Mouse (Mus musculus) heart, adult 2 months (tissue): ENCODE data around the gene Rpap1. TPM values are rescaled to one million over a fixed set of nuclear protein-coding genes. Genes with fewer than 3 reads are reported as not detected.

ENCODE experiments used
- DNase-seq, 2 experiments: peaks; one replicate each; pipeline ENCODE4 v3.0.0; 2021
- H3K27ac ChIP-seq: fragments of 200-600 bp; 2 replicates; pipeline ENCODE4 v1.8.1; 2022
- H3K27me3 ChIP-seq: fragments of 200-500 bp; 2 replicates; pipeline ENCODE4 v1.6.1; 2012; ENCODE audit warnings: mild to moderate bottlenecking, low read length, inconsistent platforms, mixed read lengths; ENCODE audit not compliant: control insufficient read depth, insufficient read depth
- H3K36me3 ChIP-seq: fragments of 200-500 bp; 2 replicates; pipeline ENCODE4 v1.6.1; 2012; ENCODE audit warnings: low read length, inconsistent platforms; ENCODE audit not compliant: control insufficient read depth, insufficient read depth
- H3K4me1 ChIP-seq: fragments of 200-500 bp; 2 replicates; pipeline ENCODE4 v1.6.1; 2011; ENCODE audit warnings: low read length; ENCODE audit not compliant: control insufficient read depth, insufficient read depth
- H3K4me3 ChIP-seq: fragments of 200-600 bp; 2 replicates; pipeline ENCODE4 v1.8.1; 2022
- H3K79me2 ChIP-seq: fragments of 200-500 bp; replicated peaks from 2 replicates; pipeline ENCODE4 v1.6.1; 2012; ENCODE audit warnings: mild to moderate bottlenecking, inconsistent platforms, low read length, moderate library complexity, mixed read lengths; ENCODE audit not compliant: control insufficient read depth, insufficient read depth
- H3K9ac ChIP-seq: fragments of 200-500 bp; 2 replicates; pipeline ENCODE4 v1.6.1; 2012; ENCODE audit warnings: low read depth, mild to moderate bottlenecking, control low read depth, inconsistent platforms, low read length, mixed read lengths
- CTCF ChIP-seq: fragments of 200-600 bp; IDR thresholded peaks from 2 replicates; pipeline ENCODE4 v1.8.1; 2022; ENCODE audit warnings: antibody characterized with exemption, mild to moderate bottlenecking, moderate library complexity
- EP300 ChIP-seq: fragments of 200-500 bp; IDR thresholded peaks from 2 replicates; pipeline ENCODE4 v1.6.1; 2011; ENCODE audit warnings: low read depth, low read length, control low read depth; ENCODE audit not compliant: insufficient read depth
- POLR2A ChIP-seq: fragments of 200-500 bp; IDR thresholded peaks from 2 replicates; pipeline ENCODE4 v1.6.1; 2011; ENCODE audit warnings: mild to moderate bottlenecking, low read depth, low read length, control low read depth; ENCODE audit not compliant: insufficient read depth
- WGBS: fragments of 180-500 bp; shearing (Covaris S2); methylation state at CpG from one replicate; pipeline ENCODE4 v1.1.7; 2018; 5-methylcytosine and 5-hydroxymethylcytosine counted together
- intact Hi-C: fragments of 180-260 bp; cut with DNase I; formaldehyde crosslinking; loops from one replicate; pipeline ENCODE4 v1.15.1; 2025
- polyA plus RNA-seq: library from polyadenylated mRNA; depleted of rRNA; stranded (reverse); fragments of >200 nt; gene quantifications from 2 replicates; pipeline ENCODE4 v1.2.3, GENCODE M21; 2012
- total RNA-seq, 2 experiments: library from RNA; stranded (reverse); gene quantifications; 2 replicates each; pipeline ENCODE4 v1.2.3; 2021

Gene Rpap1
- total and polyA plus RNA-seq, 3 experiments, result 12.1 to 13.3 (median 12.2) TPM

GRCm38 (mm10) chr2:119805536-119805935 is 18.2 kb upstream of the Rpap1 start:
- 83% methylated on average over 8 of the region's 8 CpGs for WGBS
- Histone ChIP-seq H3K27me3 (no peaks in the 10 kb centered on the region), H3K4me1 (no peaks in the 10 kb centered on the region; the same call in 1 of the 2 replicates), H3K27ac (no peak overlapping the region), H3K4me3 (no peak overlapping the region), H3K79me2 (no peaks in the 10 kb centered on the region), H3K9ac (no peak overlapping the region), H3K36me3 (no peaks in the 10 kb centered on the region)
- no peak for TF ChIP-seq CTCF
- no peak for TF ChIP-seq EP300
- no peak for TF ChIP-seq POLR2A
- intact Hi-C loops, result no loop called here
- DNase-seq, result no peak

- H3K79me2 ChIP-seq, result no peaks in the 10 kb centered on the region
- no peak overlapping the region for H3K9ac ChIP-seq
- H3K36me3 ChIP-seq, result no peaks in the 10 kb centered on the region
- 73% methylated on average over 9 of the region's 9 CpGs for WGBS
- no peaks in the 10 kb centered on the region for H3K27me3 ChIP-seq
- TF ChIP-seq POLR2A (no peak), CTCF (no peak), EP300 (no peak)
- intact Hi-C loops, result no loop called here
- no peak overlapping the region for H3K4me3 ChIP-seq
- H3K4me1 ChIP-seq, result peaks cover 2% of the 10 kb centered on the region
- no peak overlapping the region for H3K27ac ChIP-seq
- no peak for DNase-seq
Measured at GRCm38 (mm10) chr2:119804776-119805175, 17.4 kb upstream of the Rpap1 start.

- no peak for TF ChIP-seq POLR2A
- TF ChIP-seq EP300, result no peak
- TF ChIP-seq CTCF, result no peak
- H3K4me1 ChIP-seq, result peaks cover 2% of the 10 kb centered on the region
- 85% methylated on average over 5 of the region's 5 CpGs for WGBS
- no peaks in the 10 kb centered on the region; the same call in 1 of the 2 replicates for H3K27me3 ChIP-seq
- intact Hi-C loops, result no loop called here
- no peak overlapping the region for H3K9ac ChIP-seq
- no peak for DNase-seq
- H3K36me3 ChIP-seq, result no peaks in the 10 kb centered on the region
- H3K27ac ChIP-seq, result no peak overlapping the region
- no peak overlapping the region for H3K4me3 ChIP-seq
- no peaks in the 10 kb centered on the region for H3K79me2 ChIP-seq
Measured at GRCm38 (mm10) chr2:119804275-119804628, 16.9 kb upstream of the Rpap1 start.

GRCm38 (mm10) chr2:119803618-119804274 is 16.4 kb upstream of the Rpap1 start:
- WGBS, result 57% methylated on average over 6 of the region's 6 CpGs
- H3K4me1 ChIP-seq, result peaks cover 2% of the 10 kb centered on the region
- no peak for DNase-seq

GRCm38 (mm10) chr2:119802767-119803617 is 15.7 kb upstream of the Rpap1 start:
- no peak for TF ChIP-seq EP300
- no peak for TF ChIP-seq POLR2A
- TF ChIP-seq CTCF, result no peak
- H3K27ac ChIP-seq, result no peak overlapping the region
- H3K79me2 ChIP-seq, result no peaks in the 10 kb centered on the region
- H3K4me3 ChIP-seq, result no peak overlapping the region
- no peaks in the 10 kb centered on the region for H3K36me3 ChIP-seq
- no peak for DNase-seq
- no peak overlapping the region for H3K9ac ChIP-seq
- peaks cover 2% of the 10 kb centered on the region for H3K4me1 ChIP-seq
- H3K27me3 ChIP-seq, result peaks cover 1% of the 10 kb centered on the region; the same call in 1 of the 2 replicates
- 79% methylated on average over 10 of the region's 10 CpGs for WGBS
- intact Hi-C loops, result no loop called here

More at GRCm38 (mm10) chr2:119803618-119804274, 16.4 kb upstream of the Rpap1 start:
- Histone ChIP-seq H3K4me3 (no peak overlapping the region), H3K36me3 (no peaks in the 10 kb centered on the region), H3K9ac (no peak overlapping the region), H3K79me2 (no peaks in the 10 kb centered on the region), H3K27ac (no peak overlapping the region), H3K27me3 (peaks cover 1% of the 10 kb centered on the region; the same call in 1 of the 2 replicates)
- TF ChIP-seq EP300 (no peak), POLR2A (no peak), CTCF (no peak)
- intact Hi-C loops, result no loop called here
